Mouse (Mus musculus) hematopoietic stem cell, adult 5-6 weeks (primary cell): ENCODE measurements at regions not wholly inside any gene's neighbourhood (a gene's known extent, or its start where the extent isn't known, plus 50 kb on each side); places are given as distances from the start of the nearest gene placed in this dataset.
A peak's percentile ranks its signal among the peaks of the same experiment; 100 is the strongest.

Experiments used
- ATAC-seq, 2 experiments: fragments of 125-278 bp in 1 of 2; replicated peaks in 1 of 2; 2 replicates each; pipeline ENCODE4 v1.8.0; 2016 to 2017; ENCODE audit warnings: inconsistent platforms in 2 of 2, mild to moderate bottlenecking in 2 of 2, moderate number of reproducible peaks in 2 of 2, low read depth in 1 of 2, moderate TSS enrichment in 1 of 2; ENCODE audit not compliant: low FRiP score in 2 of 2, poor library complexity in 2 of 2, severe bottlenecking in 2 of 2, insufficient read depth in 1 of 2, low TSS enrichment in 1 of 2

GRCm38 (mm10) chr10:54601993-54602392 is 525.6 kb upstream of the Man1a start:
- ATAC-seq = no peak

DNA sequence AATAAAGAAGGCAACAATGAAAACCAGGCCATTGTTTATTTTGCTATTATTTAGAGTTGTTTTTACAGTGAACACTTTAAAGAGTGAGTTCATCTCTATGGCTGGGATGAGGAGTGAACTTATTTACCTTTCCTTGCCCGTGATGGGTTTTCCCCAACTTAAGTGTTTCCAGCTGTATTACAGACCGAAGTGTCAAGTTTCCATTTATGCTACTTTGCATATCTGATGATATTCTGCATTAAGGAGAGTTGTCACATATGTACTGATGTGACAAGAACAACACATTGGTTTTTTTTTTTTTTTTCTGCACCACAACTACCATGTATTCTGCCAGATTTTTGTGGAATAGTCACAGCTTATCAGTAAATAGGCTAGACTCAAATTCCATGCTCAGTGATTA is 518.7 kb upstream of the Man1a start:
- no peak for ATAC-seq

DNA sequence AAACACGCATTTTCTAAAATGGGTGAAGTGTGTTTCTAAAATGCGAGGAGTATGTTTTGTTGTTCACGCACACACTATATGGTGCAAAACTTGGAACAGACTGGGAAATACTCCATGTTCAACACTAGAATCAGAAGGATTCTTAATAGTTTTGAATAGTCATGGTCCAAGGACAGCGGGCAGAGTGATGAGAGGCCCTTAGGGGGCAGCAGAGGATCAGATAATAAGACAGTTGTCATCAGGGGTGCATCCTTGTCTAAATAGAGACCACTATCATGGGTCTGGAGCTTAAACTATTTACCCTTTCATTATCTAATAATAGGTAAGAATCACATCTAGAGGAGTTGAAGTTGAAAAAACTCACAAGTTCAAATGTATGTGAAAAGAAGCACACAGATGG is 482.2 kb upstream of the Man1a start:
- ATAC-seq = peak; percentile 37 to 45; a peak in 3 of 4 replicates

DNA sequence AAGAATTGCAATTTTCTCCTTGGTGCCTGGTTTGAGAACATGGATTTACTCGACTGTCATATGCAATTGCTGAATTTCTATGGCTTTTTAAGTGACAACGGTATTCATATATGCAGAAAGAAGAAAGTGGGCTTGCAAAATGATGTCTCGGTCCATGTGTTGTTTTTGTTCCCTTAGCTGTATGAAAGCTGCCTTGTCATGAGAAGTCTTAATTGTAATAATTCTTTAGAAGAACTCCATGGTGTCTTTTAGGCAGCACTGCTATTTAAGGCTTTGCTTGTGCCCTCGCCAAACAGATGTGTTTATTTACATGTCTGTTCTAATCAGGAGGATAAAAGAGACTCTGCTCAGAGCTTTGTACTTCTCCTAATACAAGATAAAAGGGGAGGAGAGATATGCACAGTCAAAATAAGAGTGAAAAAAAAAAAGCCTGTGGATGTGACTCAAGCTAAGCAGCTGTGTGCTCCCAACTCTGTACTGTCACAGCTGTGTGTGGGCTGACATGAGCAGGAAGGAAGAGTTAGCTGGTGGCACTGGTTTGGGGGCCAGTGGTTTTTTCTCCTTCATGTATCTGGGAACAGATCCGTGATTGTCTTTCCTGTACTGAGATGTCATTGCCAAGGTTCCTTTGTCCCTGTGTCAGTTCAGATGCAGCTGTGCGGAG is 475.5 kb upstream of the Man1a start:
- ATAC-seq = no peak

DNA sequence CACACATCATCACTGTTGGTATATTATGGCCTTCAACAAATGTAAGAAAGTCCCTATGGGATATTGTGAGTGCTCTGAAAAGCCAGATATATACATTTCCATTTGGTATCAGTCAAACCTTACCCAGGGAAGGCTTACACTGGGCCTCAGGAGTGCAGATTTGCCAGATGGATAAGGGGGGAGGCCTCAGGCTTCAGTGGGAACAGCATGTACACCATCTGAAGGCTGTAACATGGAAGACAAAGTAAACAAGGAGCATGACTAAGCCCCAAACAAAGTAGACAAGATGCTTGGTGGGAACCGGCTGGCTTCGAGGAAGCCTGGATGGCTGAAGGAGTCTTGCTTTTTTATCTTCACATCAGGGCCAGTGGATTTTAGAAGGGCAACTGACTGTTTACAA is 474.3 kb upstream of the Man1a start:
- no peak for ATAC-seq

DNA sequence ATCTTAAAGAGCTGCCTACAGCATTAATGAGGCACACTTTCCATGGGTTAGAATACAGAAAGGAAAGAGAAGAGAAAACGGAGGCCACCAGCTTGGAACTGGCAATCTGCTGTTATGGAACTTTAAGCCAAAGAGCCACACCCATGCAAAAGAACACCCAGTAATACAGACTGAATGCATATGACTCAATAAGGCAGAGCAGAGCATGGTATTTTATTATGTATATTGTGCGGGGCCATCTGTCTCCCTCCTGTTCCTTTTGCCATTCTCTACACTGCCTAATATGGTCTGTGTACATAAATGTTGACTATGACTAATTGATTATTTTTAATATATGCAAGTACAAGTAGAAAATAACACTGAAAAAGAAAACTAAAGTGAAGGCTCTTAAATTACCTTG is 472.6 kb upstream of the Man1a start:
- ATAC-seq = no peak

- ATAC-seq = no peak
Observed at GRCm38 (mm10) chr10:54548526-54548925, 472.1 kb upstream of the Man1a start.

DNA sequence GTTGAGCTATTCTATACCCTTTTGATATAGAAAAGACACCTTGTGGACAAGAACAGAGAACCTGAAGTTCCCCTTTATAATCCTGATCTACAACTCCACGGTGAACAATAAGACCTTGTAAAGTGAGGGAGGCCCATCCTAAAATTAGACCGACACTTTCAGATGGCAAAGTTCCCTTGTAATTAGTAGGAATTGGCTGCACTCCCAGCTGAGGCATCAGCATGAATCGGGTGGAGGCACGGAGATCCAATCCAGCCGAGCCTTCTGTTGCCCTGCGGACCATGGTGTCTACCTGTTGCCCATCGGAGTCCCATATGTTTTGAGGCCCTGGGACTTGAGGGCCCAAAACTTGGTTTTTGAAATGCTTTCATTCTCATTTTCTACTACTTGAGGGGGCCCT is 456.2 kb upstream of the Man1a start:
- no peak for ATAC-seq

GRCm38 (mm10) chr10:54510776-54511175 is 434.4 kb upstream of the Man1a start:
- ATAC-seq = no peak

- ATAC-seq = no peak
Observed at GRCm38 (mm10) chr10:54509766-54510165, 433.4 kb upstream of the Man1a start.
